Mouse (Mus musculus): Measurements from ENCODE around the gene Nup85. TPM values are rescaled to one million over a fixed set of nuclear protein-coding genes. Genes with fewer than 3 reads are reported as not detected.

Nup85 gene
- polyA plus RNA-seq, 1 experiment: 34.6 TPM

- TF ChIP-seq POLR2A (IDR thresholded peaks at IDR 0.05; ENCODE audit: borderline replicate concordance, low read depth, low read length) (no peak), CTCF (IDR thresholded peaks at IDR 0.05; ENCODE audit: low read depth, low read length) (no peak)
- Histone ChIP-seq H3K4me3 (ENCODE audit: insufficient read depth, low read length) (peak overlapping the region; percentile 90), H3K27ac (ENCODE audit: insufficient read depth, low read depth, low read length) (no peak overlapping the region)
Observed at GRCm38 (mm10) chr11:115564961-115565360, 727 bp downstream of the Nup85 start.

GRCm38 (mm10) chr11:115579080-115579479, 14.8 kb downstream of the Nup85 start:
- no peak overlapping the region for H3K4me3 ChIP-seq (ENCODE audit: insufficient read depth, low read length)
- TF ChIP-seq POLR2A (IDR thresholded peaks at IDR 0.05; ENCODE audit: borderline replicate concordance, low read depth, low read length): no peak
- TF ChIP-seq CTCF (IDR thresholded peaks at IDR 0.05; ENCODE audit: low read depth, low read length): no peak
- H3K4me1 ChIP-seq (ENCODE audit: control insufficient read depth, insufficient read depth, low read length): peaks cover 6% of the 10 kb centered on the region
- H3K27ac ChIP-seq (ENCODE audit: insufficient read depth, low read depth, low read length): no peak overlapping the region

More at GRCm38 (mm10) chr11:115564961-115565360, 727 bp downstream of the Nup85 start:
- peaks cover 11% of the 10 kb centered on the region for H3K4me1 ChIP-seq (ENCODE audit: control insufficient read depth, insufficient read depth, low read length)

GRCm38 (mm10) chr11:115582913-115583606, 18.8 kb downstream of the Nup85 start:
- TF ChIP-seq POLR2A (IDR thresholded peaks at IDR 0.05; ENCODE audit: borderline replicate concordance, low read depth, low read length): no peak
- no peak for TF ChIP-seq CTCF (IDR thresholded peaks at IDR 0.05; ENCODE audit: low read depth, low read length)
- no peak overlapping the region for H3K27ac ChIP-seq (ENCODE audit: insufficient read depth, low read depth, low read length)
- H3K4me3 ChIP-seq (ENCODE audit: insufficient read depth, low read length): no peak overlapping the region
- peaks cover 6% of the 10 kb centered on the region for H3K4me1 ChIP-seq (ENCODE audit: control insufficient read depth, insufficient read depth, low read length)

GRCm38 (mm10) chr11:115584376-115585073, 20.3 kb downstream of the Nup85 start:
- no peak overlapping the region for H3K4me3 ChIP-seq (ENCODE audit: insufficient read depth, low read length)
- H3K27ac ChIP-seq (ENCODE audit: insufficient read depth, low read depth, low read length): no peak overlapping the region
- TF ChIP-seq POLR2A (IDR thresholded peaks at IDR 0.05; ENCODE audit: borderline replicate concordance, low read depth, low read length): no peak
- TF ChIP-seq CTCF (IDR thresholded peaks at IDR 0.05; ENCODE audit: low read depth, low read length): no peak
- H3K4me1 ChIP-seq (ENCODE audit: control insufficient read depth, insufficient read depth, low read length): no peaks in the 10 kb centered on the region

GRCm38 (mm10) chr11:115585573-115586100, 21.4 kb downstream of the Nup85 start:
- no peak overlapping the region for H3K4me3 ChIP-seq (ENCODE audit: insufficient read depth, low read length)
- no peaks in the 10 kb centered on the region for H3K4me1 ChIP-seq (ENCODE audit: control insufficient read depth, insufficient read depth, low read length)
- no peak overlapping the region for H3K27ac ChIP-seq (ENCODE audit: insufficient read depth, low read depth, low read length)
- no peak for TF ChIP-seq CTCF (IDR thresholded peaks at IDR 0.05; ENCODE audit: low read depth, low read length)

- H3K4me1 ChIP-seq (ENCODE audit: control insufficient read depth, insufficient read depth, low read length): no peaks in the 10 kb centered on the region
Observed at GRCm38 (mm10) chr11:115586403-115586802, 22.2 kb downstream of the Nup85 start.

GRCm38 (mm10) chr11:115587984-115588383, 23.8 kb downstream of the Nup85 start:
- Histone ChIP-seq H3K4me1 (ENCODE audit: control insufficient read depth, insufficient read depth, low read length) (no peaks in the 10 kb centered on the region), H3K27ac (ENCODE audit: insufficient read depth, low read depth, low read length) (no peak overlapping the region), H3K4me3 (ENCODE audit: insufficient read depth, low read length) (no peak overlapping the region)
- no peak for TF ChIP-seq CTCF (IDR thresholded peaks at IDR 0.05; ENCODE audit: low read depth, low read length)
- no peak for TF ChIP-seq POLR2A (IDR thresholded peaks at IDR 0.05; ENCODE audit: borderline replicate concordance, low read depth, low read length)

More at GRCm38 (mm10) chr11:115586403-115586802, 22.2 kb downstream of the Nup85 start:
- Histone ChIP-seq H3K4me3 (ENCODE audit: insufficient read depth, low read length) (no peak overlapping the region), H3K27ac (ENCODE audit: insufficient read depth, low read depth, low read length) (no peak overlapping the region)
- TF ChIP-seq POLR2A (IDR thresholded peaks at IDR 0.05; ENCODE audit: borderline replicate concordance, low read depth, low read length) (no peak), CTCF (IDR thresholded peaks at IDR 0.05; ENCODE audit: low read depth, low read length) (no peak)

- Histone ChIP-seq H3K4me3 (ENCODE audit: insufficient read depth, low read length) (no peak overlapping the region), H3K4me1 (ENCODE audit: control insufficient read depth, insufficient read depth, low read length) (no peaks in the 10 kb centered on the region), H3K27ac (ENCODE audit: insufficient read depth, low read depth, low read length) (no peak overlapping the region)
- TF ChIP-seq CTCF (IDR thresholded peaks at IDR 0.05; ENCODE audit: low read depth, low read length) (no peak), POLR2A (IDR thresholded peaks at IDR 0.05; ENCODE audit: borderline replicate concordance, low read depth, low read length) (no peak)
Observed at GRCm38 (mm10) chr11:115590526-115591075, 26.4 kb downstream of the Nup85 start.

GRCm38 (mm10) chr11:115595209-115595608, 31.0 kb downstream of the Nup85 start:
- H3K4me1 ChIP-seq (ENCODE audit: control insufficient read depth, insufficient read depth, low read length): peaks cover 17% of the 10 kb centered on the region
- H3K4me3 ChIP-seq (ENCODE audit: insufficient read depth, low read length): no peak overlapping the region
- TF ChIP-seq POLR2A (IDR thresholded peaks at IDR 0.05; ENCODE audit: borderline replicate concordance, low read depth, low read length) (no peak), CTCF (IDR thresholded peaks at IDR 0.05; ENCODE audit: low read depth, low read length) (no peak)
- no peak overlapping the region for H3K27ac ChIP-seq (ENCODE audit: insufficient read depth, low read depth, low read length)

- TF ChIP-seq CTCF (IDR thresholded peaks at IDR 0.05; ENCODE audit: low read depth, low read length) (no peak), POLR2A (IDR thresholded peaks at IDR 0.05; ENCODE audit: borderline replicate concordance, low read depth, low read length) (no peak)
- H3K4me1 ChIP-seq (ENCODE audit: control insufficient read depth, insufficient read depth, low read length): peaks cover 37% of the 10 kb centered on the region
- H3K27ac ChIP-seq (ENCODE audit: insufficient read depth, low read depth, low read length): peak overlapping the region; percentile 89; the same call in 1 of the 2 replicates
- no peak overlapping the region for H3K4me3 ChIP-seq (ENCODE audit: insufficient read depth, low read length)
Observed at GRCm38 (mm10) chr11:115598309-115598708, 34.1 kb downstream of the Nup85 start.
